Mouse (Mus musculus): ENCODE results near the gene Ccnjl. TPM values are rescaled to one million over a fixed set of nuclear protein-coding genes. Genes with fewer than 3 reads are reported as not detected.
A peak's percentile ranks its signal among the peaks of the same experiment; 100 is the strongest.

Gene Ccnjl
- polyA plus RNA-seq, 1 experiment from 2014 or later, result 9.9 TPM

- 30% methylated on average over 7 of the region's 7 CpGs for WGBS
- ATAC-seq (ENCODE audit: insufficient read depth, low FRiP score), result peak; percentile 38
- Histone ChIP-seq H3K4me1 (ENCODE audit: control insufficient read depth, insufficient read depth, low read length) (peaks cover 5% of the 10 kb centered on the region; the same call in 1 of the 2 replicates), H3K4me3 (replicated peaks; ENCODE audit: low read length) (no peak overlapping the region), H3K27ac (ENCODE audit: low read length) (no peak overlapping the region), H3K4me2 (ENCODE audit: low read depth, low read length) (no peak overlapping the region), H3K27me3 (ENCODE audit: control insufficient read depth, insufficient read depth, low read length) (no peaks in the 10 kb centered on the region), H3K9me3 (replicated peaks; ENCODE audit: control insufficient read depth, low read length) (no peaks in the 10 kb centered on the region), H3K9ac (ENCODE audit: low read length) (no peak overlapping the region), H3K36me3 (ENCODE audit: control insufficient read depth, insufficient read depth, low read length) (no peaks in the 10 kb centered on the region)
Measured at GRCm38 (mm10) chr11:43492663-43493062, 35.9 kb upstream of the Ccnjl start.

GRCm38 (mm10) chr11:43493815-43494409 lies 34.7 kb upstream of the Ccnjl start:
- no peak overlapping the region for H3K27ac ChIP-seq (ENCODE audit: low read length)
- no peak overlapping the region for H3K4me2 ChIP-seq (ENCODE audit: low read depth, low read length)
- H3K9ac ChIP-seq (ENCODE audit: low read length), result no peak overlapping the region
- H3K36me3 ChIP-seq (ENCODE audit: control insufficient read depth, insufficient read depth, low read length), result no peaks in the 10 kb centered on the region
- peak; percentile 44 for ATAC-seq (ENCODE audit: insufficient read depth, low FRiP score)
- H3K4me3 ChIP-seq (replicated peaks; ENCODE audit: low read length), result no peak overlapping the region
- WGBS, result 24% methylated on average over 6 of the region's 6 CpGs
- H3K9me3 ChIP-seq (replicated peaks; ENCODE audit: control insufficient read depth, low read length), result no peaks in the 10 kb centered on the region
- H3K27me3 ChIP-seq (ENCODE audit: control insufficient read depth, insufficient read depth, low read length), result no peaks in the 10 kb centered on the region
- H3K4me1 ChIP-seq (ENCODE audit: control insufficient read depth, insufficient read depth, low read length), result peaks cover 5% of the 10 kb centered on the region; the same call in 1 of the 2 replicates

GRCm38 (mm10) chr11:43495037-43495436 lies 33.5 kb upstream of the Ccnjl start:
- H3K27ac ChIP-seq (ENCODE audit: low read length), result no peak overlapping the region
- H3K27me3 ChIP-seq (ENCODE audit: control insufficient read depth, insufficient read depth, low read length), result no peaks in the 10 kb centered on the region
- no peaks in the 10 kb centered on the region for H3K36me3 ChIP-seq (ENCODE audit: control insufficient read depth, insufficient read depth, low read length)
- no peaks in the 10 kb centered on the region for H3K9me3 ChIP-seq (replicated peaks; ENCODE audit: control insufficient read depth, low read length)
- H3K4me3 ChIP-seq (replicated peaks; ENCODE audit: low read length), result no peak overlapping the region
- H3K4me2 ChIP-seq (ENCODE audit: low read depth, low read length), result no peak overlapping the region
- no peak overlapping the region for H3K9ac ChIP-seq (ENCODE audit: low read length)
- 52% methylated on average over 8 of the region's 8 CpGs for WGBS
- peaks cover 5% of the 10 kb centered on the region; the same call in 1 of the 2 replicates for H3K4me1 ChIP-seq (ENCODE audit: control insufficient read depth, insufficient read depth, low read length)
- no peak for ATAC-seq (ENCODE audit: insufficient read depth, low FRiP score)

GRCm38 (mm10) chr11:43495532-43495931 lies 33.1 kb upstream of the Ccnjl start:
- ATAC-seq (ENCODE audit: insufficient read depth, low FRiP score), result no peak
- WGBS, result 36% methylated on average over 3 of the region's 3 CpGs
- no peak overlapping the region for H3K4me3 ChIP-seq (replicated peaks; ENCODE audit: low read length)

GRCm38 (mm10) chr11:43501256-43501655 lies 27.3 kb upstream of the Ccnjl start:
- 82% methylated on average over 6 of the region's 6 CpGs for whole genome bisulfite sequencing
- ATAC-seq (ENCODE audit: insufficient read depth, low FRiP score), result no peak

More at GRCm38 (mm10) chr11:43495532-43495931, 33.1 kb upstream of the Ccnjl start:
- Histone ChIP-seq H3K9me3 (replicated peaks; ENCODE audit: control insufficient read depth, low read length) (no peaks in the 10 kb centered on the region), H3K27me3 (ENCODE audit: control insufficient read depth, insufficient read depth, low read length) (no peaks in the 10 kb centered on the region), H3K9ac (ENCODE audit: low read length) (no peak overlapping the region), H3K4me2 (ENCODE audit: low read depth, low read length) (no peak overlapping the region), H3K27ac (ENCODE audit: low read length) (no peak overlapping the region), H3K4me1 (ENCODE audit: control insufficient read depth, insufficient read depth, low read length) (peaks cover 5% of the 10 kb centered on the region; the same call in 1 of the 2 replicates), H3K36me3 (ENCODE audit: control insufficient read depth, insufficient read depth, low read length) (no peaks in the 10 kb centered on the region)

DNA sequence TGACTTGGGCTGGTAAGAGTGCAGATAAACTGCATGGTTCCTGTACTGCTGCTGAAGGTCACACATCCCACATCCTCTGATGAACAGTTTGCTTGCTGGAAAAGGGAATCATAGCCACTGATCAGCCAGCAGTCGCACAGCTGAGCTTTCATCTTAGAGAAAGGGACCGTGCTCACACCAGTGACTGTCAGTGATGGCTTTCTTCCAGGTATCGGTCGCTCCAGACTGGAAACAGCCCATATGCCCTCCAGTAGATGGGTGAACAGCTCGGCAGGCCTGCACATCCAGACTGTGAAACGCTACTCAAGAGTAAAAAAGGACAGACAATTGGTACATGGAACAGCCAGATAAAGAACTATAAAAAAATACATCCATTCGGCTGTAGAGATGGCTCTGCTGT lies 23.4 kb upstream of the Ccnjl start:
- H3K4me1 ChIP-seq (ENCODE audit: control insufficient read depth, insufficient read depth, low read length), result no peaks in the 10 kb centered on the region
- no peak for ATAC-seq (ENCODE audit: insufficient read depth, low FRiP score)
- H3K27me3 ChIP-seq (ENCODE audit: control insufficient read depth, insufficient read depth, low read length), result no peaks in the 10 kb centered on the region
- 84% methylated on average over 7 of the region's 7 CpGs for WGBS
- H3K9ac ChIP-seq (ENCODE audit: low read length), result no peak overlapping the region
- H3K36me3 ChIP-seq (ENCODE audit: control insufficient read depth, insufficient read depth, low read length), result no peaks in the 10 kb centered on the region
- H3K4me2 ChIP-seq (ENCODE audit: low read depth, low read length), result no peak overlapping the region
- no peaks in the 10 kb centered on the region for H3K9me3 ChIP-seq (replicated peaks; ENCODE audit: control insufficient read depth, low read length)
- H3K27ac ChIP-seq (ENCODE audit: low read length), result no peak overlapping the region
- no peak overlapping the region for H3K4me3 ChIP-seq (replicated peaks; ENCODE audit: low read length)

More at GRCm38 (mm10) chr11:43501256-43501655, 27.3 kb upstream of the Ccnjl start:
- Histone ChIP-seq H3K9me3 (replicated peaks; ENCODE audit: control insufficient read depth, low read length) (no peaks in the 10 kb centered on the region), H3K27ac (ENCODE audit: low read length) (no peak overlapping the region), H3K36me3 (ENCODE audit: control insufficient read depth, insufficient read depth, low read length) (no peaks in the 10 kb centered on the region), H3K9ac (ENCODE audit: low read length) (no peak overlapping the region), H3K4me1 (ENCODE audit: control insufficient read depth, insufficient read depth, low read length) (no peaks in the 10 kb centered on the region), H3K4me2 (ENCODE audit: low read depth, low read length) (no peak overlapping the region), H3K4me3 (replicated peaks; ENCODE audit: low read length) (no peak overlapping the region), H3K27me3 (ENCODE audit: control insufficient read depth, insufficient read depth, low read length) (no peaks in the 10 kb centered on the region)

DNA sequence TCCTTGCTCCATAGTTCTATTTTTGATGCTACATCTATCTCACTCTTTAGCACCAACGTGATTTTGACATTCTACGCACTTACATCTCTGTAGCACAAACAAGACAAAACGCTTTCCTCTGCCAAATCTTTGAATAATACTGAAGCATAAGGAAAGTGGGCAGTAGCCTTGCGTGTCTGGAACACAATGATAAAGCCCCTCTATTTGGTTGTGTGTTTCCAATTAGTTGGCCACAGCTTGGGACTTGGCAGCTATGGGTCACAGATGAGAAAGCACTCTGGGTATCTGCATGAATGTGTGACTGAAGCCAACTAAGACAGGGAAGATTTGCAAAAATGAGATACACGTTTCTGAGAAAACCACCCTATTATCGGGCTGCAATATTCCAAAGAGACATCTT lies 20.6 kb upstream of the Ccnjl start:
- Histone ChIP-seq H3K9me3 (replicated peaks; ENCODE audit: control insufficient read depth, low read length) (no peaks in the 10 kb centered on the region), H3K9ac (ENCODE audit: low read length) (no peak overlapping the region), H3K36me3 (ENCODE audit: control insufficient read depth, insufficient read depth, low read length) (no peaks in the 10 kb centered on the region), H3K27me3 (ENCODE audit: control insufficient read depth, insufficient read depth, low read length) (no peaks in the 10 kb centered on the region), H3K27ac (ENCODE audit: low read length) (no peak overlapping the region), H3K4me2 (ENCODE audit: low read depth, low read length) (no peak overlapping the region), H3K4me3 (replicated peaks; ENCODE audit: low read length) (no peak overlapping the region), H3K4me1 (ENCODE audit: control insufficient read depth, insufficient read depth, low read length) (no peaks in the 10 kb centered on the region)
- WGBS, result 83% methylated on average over 6 of the region's 6 CpGs
- ATAC-seq (ENCODE audit: insufficient read depth, low FRiP score), result no peak

GRCm38 (mm10) chr11:43509878-43510277 lies 18.7 kb upstream of the Ccnjl start:
- H3K36me3 ChIP-seq (ENCODE audit: control insufficient read depth, insufficient read depth, low read length), result no peaks in the 10 kb centered on the region

DNA sequence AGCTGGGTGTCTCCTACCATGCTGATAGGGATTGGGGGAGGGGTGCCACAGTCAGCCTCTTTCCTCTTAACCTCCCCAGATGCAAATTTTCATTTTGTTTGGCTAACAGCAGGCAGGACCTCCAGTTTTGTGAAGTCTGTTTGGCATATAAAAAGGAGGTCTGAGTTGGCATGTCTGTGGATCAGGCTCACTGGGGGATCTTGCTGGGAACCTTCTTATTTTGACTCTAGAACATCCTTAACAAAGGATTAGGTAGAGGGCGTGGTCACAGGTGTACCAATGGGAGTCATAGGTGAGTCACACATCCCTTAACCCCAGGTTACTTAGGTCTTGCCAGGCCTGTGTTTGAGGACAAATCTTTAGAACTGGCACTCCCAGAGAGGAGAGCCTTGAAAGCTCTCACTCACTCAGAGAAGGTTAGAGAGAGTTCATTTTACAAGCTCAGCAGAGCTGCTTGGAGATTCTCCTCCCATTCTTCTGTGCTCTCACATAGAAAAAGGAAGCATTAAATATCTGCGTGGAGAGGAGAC lies 15.9 kb upstream of the Ccnjl start:
- no peaks in the 10 kb centered on the region for H3K4me1 ChIP-seq (ENCODE audit: control insufficient read depth, insufficient read depth, low read length)
- no peaks in the 10 kb centered on the region for H3K9me3 ChIP-seq (replicated peaks; ENCODE audit: control insufficient read depth, low read length)
- H3K36me3 ChIP-seq (ENCODE audit: control insufficient read depth, insufficient read depth, low read length), result no peaks in the 10 kb centered on the region
- no peak for ATAC-seq (ENCODE audit: insufficient read depth, low FRiP score)
- no peak overlapping the region for H3K4me3 ChIP-seq (replicated peaks; ENCODE audit: low read length)
- no peaks in the 10 kb centered on the region for H3K27me3 ChIP-seq (ENCODE audit: control insufficient read depth, insufficient read depth, low read length)
- H3K27ac ChIP-seq (ENCODE audit: low read length), result peak overlapping the region; percentile 16; the same call in 1 of the 2 replicates
- H3K4me2 ChIP-seq (ENCODE audit: low read depth, low read length), result no peak overlapping the region
- H3K9ac ChIP-seq (ENCODE audit: low read length), result no peak overlapping the region
- WGBS, result 71% methylated on average over 2 of the region's 2 CpGs

More at GRCm38 (mm10) chr11:43509878-43510277, 18.7 kb upstream of the Ccnjl start:
- no peak overlapping the region for H3K4me3 ChIP-seq (replicated peaks; ENCODE audit: low read length)
- no peak overlapping the region for H3K4me2 ChIP-seq (ENCODE audit: low read depth, low read length)
- 93% methylated on average over 5 of the region's 5 CpGs for WGBS
- no peak for ATAC-seq (ENCODE audit: insufficient read depth, low FRiP score)
- H3K9ac ChIP-seq (ENCODE audit: low read length), result no peak overlapping the region
- H3K27ac ChIP-seq (ENCODE audit: low read length), result no peak overlapping the region
- no peaks in the 10 kb centered on the region for H3K9me3 ChIP-seq (replicated peaks; ENCODE audit: control insufficient read depth, low read length)
- no peaks in the 10 kb centered on the region for H3K4me1 ChIP-seq (ENCODE audit: control insufficient read depth, insufficient read depth, low read length)
- H3K27me3 ChIP-seq (ENCODE audit: control insufficient read depth, insufficient read depth, low read length), result no peaks in the 10 kb centered on the region

Measured in stomach, embryonic 16.5 days (tissue).